Mouse (Mus musculus): ENCODE results near the gene Fto.

DNA sequence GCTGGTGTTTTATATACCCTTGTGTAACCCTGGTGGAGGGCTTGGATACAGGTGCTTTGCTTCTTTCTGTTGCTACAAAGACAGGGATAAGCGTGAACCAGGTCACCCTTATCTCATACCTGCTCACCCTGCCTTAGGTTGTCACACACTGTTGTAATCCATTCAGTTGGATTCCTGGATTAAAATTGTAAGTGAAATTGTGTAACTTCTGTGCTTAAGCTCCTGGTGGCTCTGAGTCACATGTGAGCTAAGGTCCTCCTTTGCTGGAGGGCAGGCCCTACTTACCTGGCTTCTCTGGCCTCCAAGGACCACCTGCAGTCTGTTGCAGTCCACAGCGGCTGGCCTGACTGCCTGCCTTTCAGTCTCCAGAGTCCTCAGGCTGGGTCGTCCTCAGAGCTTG is 71.1 kb downstream of the Fto start:
- no peak for TF ChIP-seq CTCF (IDR thresholded peaks at IDR 0.05; ENCODE audit: low read depth, low read length)
- TF ChIP-seq GATA1 (IDR thresholded peaks at IDR 0.05; ENCODE audit: borderline replicate concordance, low read length) = no peak

All from G1E (cell line).